Mouse (Mus musculus) granulocyte monocyte progenitor cell, adult 5-6 weeks (primary cell): ENCODE measurements around the gene Zfp169. TPM values are rescaled to one million over a fixed set of nuclear protein-coding genes. Genes with fewer than 3 reads are reported as not detected.

Experiments
- ATAC-seq: replicated peaks from 2 replicates; pipeline ENCODE4 v1.8.0; 2016; ENCODE audit warnings: mild to moderate bottlenecking, moderate TSS enrichment, inconsistent platforms; ENCODE audit not compliant: poor library complexity, severe bottlenecking
- total RNA-seq, 2 experiments: library from RNA; stranded (forward) in 1 of 2; stranded (reverse) in 1 of 2; fragments of 200-712, 200-1000 nt in 1 of 2; fragments of >200 nt in 1 of 2; fragmentation: Nextera tagmentation in 1 of 2; gene quantifications; 2 replicates each; pipeline ENCODE4 v1.2.3; 2014 to 2017

Gene Zfp169
- total RNA-seq (2014; fragmentation: Nextera tagmentation) (16.2 and 18.7 TPM in 2 replicates), total RNA-seq (2017) (8.4 and 11.0 TPM in 2 replicates)

GRCm38 (mm10) chr13:48513003-48513929 lies at the start of gene Zfp169, which contains the start of gene A830005F24Rik:
TSS of gene Zfp169 (minus strand) at chr13:48513451.
TSS of gene A830005F24Rik (plus strand) at chr13:48513570.
- peak; percentile 100 for ATAC-seq

DNA sequence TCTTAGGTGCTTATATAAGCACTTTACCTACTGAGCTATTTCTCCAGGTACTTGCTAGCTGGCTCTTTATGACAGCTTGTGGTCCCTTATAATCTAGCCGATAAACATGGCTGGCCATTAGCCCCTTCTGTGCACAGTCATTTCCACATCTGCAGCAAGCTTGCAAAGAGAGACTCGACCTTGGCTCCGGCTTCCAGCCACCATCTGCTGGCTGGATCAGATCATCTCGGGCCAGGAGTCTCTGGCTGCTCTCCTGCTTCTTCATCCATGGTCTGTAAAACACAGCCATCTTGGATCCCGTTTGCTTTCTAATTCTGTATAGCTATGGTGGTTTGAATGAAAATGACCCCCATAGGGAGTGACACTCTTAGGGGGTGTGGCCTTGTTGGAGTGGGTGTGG lies 49.1 kb upstream of the Zfp169 start:
- no peak for ATAC-seq

GRCm38 (mm10) chr13:48561481-48561880 lies 48.2 kb upstream of the Zfp169 start:
- no peak for ATAC-seq

GRCm38 (mm10) chr13:48555976-48556375 lies 42.7 kb upstream of the Zfp169 start:
- ATAC-seq = peak; percentile 47

DNA sequence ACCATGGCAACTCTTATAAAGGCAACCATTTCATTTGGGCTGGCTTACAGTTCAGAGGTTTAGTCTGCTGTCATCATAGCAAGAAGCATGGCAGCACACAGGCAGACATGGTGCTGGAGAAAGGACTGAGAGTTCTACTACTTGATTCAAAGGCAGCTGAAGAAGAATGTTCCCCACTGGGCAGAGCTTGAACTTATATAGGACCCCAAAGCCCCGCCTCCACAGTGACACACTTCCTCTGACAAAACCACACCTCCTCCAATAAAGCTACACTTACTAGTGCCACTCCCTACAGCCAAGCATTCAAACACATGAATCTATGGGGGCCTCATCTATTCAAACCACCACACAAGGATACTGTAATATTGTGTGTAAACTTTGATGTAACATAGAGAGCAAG lies 41.3 kb upstream of the Zfp169 start:
- no peak for ATAC-seq

- ATAC-seq = no peak
These were observed 40.3 kb upstream of the Zfp169 start for GRCm38 (mm10) chr13:48553511-48553910.

GRCm38 (mm10) chr13:48552181-48553090 lies 39.2 kb upstream of the Zfp169 start:
- ATAC-seq = peak; percentile 70

DNA sequence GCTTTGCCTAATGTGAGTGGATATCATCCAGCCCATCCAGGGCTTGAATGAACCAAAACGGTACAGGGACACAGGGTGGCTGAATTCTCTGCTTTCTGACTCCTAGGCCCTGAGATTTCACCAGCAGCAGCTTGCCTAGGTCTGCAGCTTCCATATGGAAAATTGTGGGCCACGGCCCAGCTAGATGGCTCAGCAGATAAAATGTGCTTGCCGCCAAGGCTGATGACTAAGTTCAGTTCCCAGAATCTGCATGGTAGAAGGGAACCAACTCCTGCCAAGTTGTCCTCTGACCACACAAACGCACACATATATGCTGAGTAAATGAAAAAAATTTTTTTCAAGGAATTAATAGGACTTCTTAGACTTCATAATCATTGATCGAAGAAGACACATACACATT lies 35.0 kb upstream of the Zfp169 start:
- no peak for ATAC-seq

GRCm38 (mm10) chr13:48547623-48548022 lies 34.4 kb upstream of the Zfp169 start:
- ATAC-seq = no peak

DNA sequence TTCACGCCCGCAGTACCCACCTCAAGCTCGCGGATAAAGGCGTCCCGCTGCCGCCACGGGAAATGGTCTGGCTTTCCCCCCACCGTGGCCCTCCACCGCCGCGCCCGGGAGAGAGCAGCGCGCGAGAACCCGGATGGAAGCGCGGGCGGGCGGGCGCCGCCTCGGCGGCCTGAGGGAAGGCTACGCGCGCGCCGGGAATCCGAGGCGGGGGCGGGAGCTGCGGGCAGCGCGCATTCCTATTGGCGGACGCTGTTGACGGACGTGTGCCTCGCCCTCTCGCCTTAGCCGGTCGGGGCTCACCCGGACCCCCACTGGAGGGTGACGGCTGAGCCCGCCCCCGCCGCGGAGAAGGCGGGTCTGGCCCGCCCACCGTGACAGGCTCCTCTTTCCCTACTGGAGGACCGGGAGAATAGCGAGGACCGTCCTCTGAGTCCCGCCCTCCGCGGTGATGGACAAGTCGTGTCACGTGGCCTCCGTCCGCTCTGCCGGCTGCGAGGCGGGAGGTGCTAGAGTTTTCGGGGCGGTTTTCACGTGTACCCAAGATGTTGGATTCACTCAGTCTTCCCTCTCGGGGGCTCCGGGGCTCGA lies 33.2 kb upstream of the Zfp169 start:
- ATAC-seq = peak; percentile 88

DNA sequence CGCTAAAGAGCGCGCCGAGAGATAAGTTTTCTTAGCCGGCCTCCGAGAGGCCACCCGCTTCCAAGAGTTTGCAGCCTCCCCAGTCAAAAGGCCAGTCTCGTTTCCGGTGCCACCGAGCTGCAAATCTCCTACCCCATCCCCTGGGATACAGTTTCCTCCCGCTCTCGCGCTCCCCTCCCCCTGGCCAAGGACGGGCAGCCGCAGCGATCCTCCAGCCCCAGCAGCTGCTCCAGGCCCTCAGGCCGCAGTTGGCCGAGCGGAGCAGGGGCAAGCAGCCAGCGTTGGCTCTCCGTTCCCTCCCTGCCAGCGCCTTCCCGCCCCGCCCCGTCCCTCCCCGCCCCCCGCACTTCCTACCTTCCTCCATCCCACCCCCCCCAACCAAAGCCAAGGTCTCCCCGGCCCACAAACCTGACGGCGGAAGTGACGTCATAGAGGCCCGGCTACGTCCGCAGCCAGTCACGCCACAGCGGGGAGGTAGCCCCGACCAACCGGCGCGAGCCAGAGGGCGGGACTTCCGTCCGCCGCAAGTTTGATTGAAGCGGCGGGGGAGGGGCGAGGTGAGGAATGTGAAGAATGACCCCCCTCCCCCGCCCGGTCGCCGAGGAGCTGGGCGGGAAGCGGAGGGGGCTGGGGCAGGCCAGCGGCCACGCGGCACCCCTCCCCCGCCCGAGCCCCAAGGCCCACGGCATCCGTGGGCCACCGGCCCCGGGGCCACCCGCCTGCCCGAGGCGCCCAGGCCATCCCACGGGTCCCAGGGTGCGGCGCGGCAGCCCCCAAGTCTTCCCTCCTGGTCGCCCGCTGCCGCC lies 32.4 kb upstream of the Zfp169 start:
- ATAC-seq = peak; percentile 77

- no peak for ATAC-seq
These were observed 31.6 kb upstream of the Zfp169 start for GRCm38 (mm10) chr13:48544867-48545266.

DNA sequence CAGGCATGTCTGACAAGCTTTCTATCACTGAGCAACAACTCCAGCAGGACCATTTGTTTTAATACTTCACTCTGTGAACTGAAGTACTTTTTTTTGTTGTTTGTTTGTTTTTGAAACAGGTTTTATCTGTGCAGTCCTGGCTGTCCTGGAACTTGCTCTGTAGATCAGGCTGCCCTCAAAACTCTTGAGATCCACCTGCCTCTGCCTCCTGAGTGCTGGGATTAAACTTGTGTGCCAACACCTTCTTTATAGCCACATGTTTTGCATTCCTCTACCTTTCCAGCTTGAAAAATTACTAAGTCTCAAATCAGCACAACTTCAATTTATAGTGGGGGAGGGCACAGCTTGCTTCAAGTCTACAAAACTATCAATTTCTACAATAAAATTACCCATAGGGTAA lies 31.1 kb upstream of the Zfp169 start:
- ATAC-seq = no peak

GRCm38 (mm10) chr13:48540488-48540887 lies 27.2 kb upstream of the Zfp169 start:
- peak; percentile 91 for ATAC-seq

DNA sequence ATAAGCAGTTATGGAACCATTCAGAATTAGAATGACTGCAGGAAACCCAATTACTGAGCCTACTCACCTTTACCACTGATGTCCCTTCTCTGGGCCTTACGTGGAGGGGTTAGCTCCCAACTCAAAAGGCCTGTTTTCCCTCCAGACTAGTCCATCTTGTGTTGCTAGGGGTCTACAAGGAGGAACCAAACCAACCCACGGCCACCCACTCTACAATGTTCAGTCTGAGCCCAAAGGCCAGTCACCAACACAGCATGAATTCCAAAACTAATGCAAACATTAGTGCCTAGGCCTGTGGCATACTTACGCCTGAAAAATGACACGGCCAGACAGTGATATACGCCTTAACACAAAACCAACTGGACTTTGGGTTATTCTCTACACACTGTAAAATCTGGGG lies 20.2 kb upstream of the Zfp169 start:
- no peak for ATAC-seq

GRCm38 (mm10) chr13:48531448-48531847 lies 18.2 kb upstream of the Zfp169 start:
- ATAC-seq = no peak

GRCm38 (mm10) chr13:48530685-48531084 lies 17.4 kb upstream of the Zfp169 start:
- ATAC-seq = no peak

- no peak for ATAC-seq
These were observed 15.8 kb upstream of the Zfp169 start for GRCm38 (mm10) chr13:48529028-48529427.

- peak; percentile 98 for ATAC-seq
These were observed 15.0 kb upstream of the Zfp169 start for GRCm38 (mm10) chr13:48528123-48528871.
